Mouse (Mus musculus) stomach, embryonic 15.5 days (tissue): ENCODE data around the gene Higd1c. TPM values are rescaled to one million over a fixed set of nuclear protein-coding genes. Genes with fewer than 3 reads are reported as not detected.
"Not testable (repeated sequence)": the region's sequence is repeated elsewhere in the genome, so short reads cannot be mapped to it uniquely, and the experiment has no call there.

Experiments used
- ATAC-seq: fragments of 200-750 bp; cut with Nextera tagmentation; 2 replicates; pipeline ENCODE4 v1.8.0; 2017; ENCODE audit warnings: low read depth, moderate number of reproducible peaks, moderate TSS enrichment; ENCODE audit not compliant: insufficient read depth, low FRiP score
- H3K27ac ChIP-seq: fragments of 300-500 bp; sonication (generic); 2 replicates; pipeline ENCODE4 v1.5.1; 2015; ENCODE audit warnings: mild to moderate bottlenecking, inconsistent platforms
- H3K27me3 ChIP-seq: fragments of 300-500 bp; sonication (generic); replicated peaks from 2 replicates; pipeline ENCODE4 v1.6.1; 2015; ENCODE audit warnings: inconsistent platforms
- H3K36me3 ChIP-seq: fragments of 300-500 bp; sonication (generic); 2 replicates; pipeline ENCODE4 v1.6.1; 2015; ENCODE audit warnings: inconsistent platforms
- H3K4me1 ChIP-seq: fragments of 300-500 bp; sonication (generic); 2 replicates; pipeline ENCODE4 v1.6.1; 2015; ENCODE audit warnings: inconsistent platforms
- H3K4me2 ChIP-seq: fragments of 300-500 bp; sonication (generic); 2 replicates; pipeline ENCODE4 v1.6.1; 2015; ENCODE audit warnings: mild to moderate bottlenecking, inconsistent platforms
- H3K4me3 ChIP-seq: fragments of 300-500 bp; sonication (generic); replicated peaks from 2 replicates; pipeline ENCODE4 v1.5.1; 2015; ENCODE audit warnings: inconsistent platforms
- H3K9ac ChIP-seq: fragments of 300-500 bp; sonication (generic); 2 replicates; pipeline ENCODE4 v1.6.1; 2015; ENCODE audit warnings: inconsistent platforms
- H3K9me3 ChIP-seq: fragments of 300-500 bp; sonication (generic); 2 replicates; pipeline ENCODE4 v1.6.1; 2016; ENCODE audit warnings: inconsistent platforms
- WGBS: fragments of 180-500 bp; shearing (Covaris S2); methylation state at CpG from one replicate; pipeline ENCODE4 v1.1.7; 2015; 5-methylcytosine and 5-hydroxymethylcytosine counted together
- polyA plus RNA-seq: library from polyadenylated mRNA; unstranded; fragments of >200 nt; fragmentation: Nextera tagmentation; extraction: Ambion mirVana; gene quantifications from 2 replicates; pipeline ENCODE4 v1.2.1, GENCODE M21; 2015

The Higd1c gene
- polyA plus RNA-seq, 1 experiment from 2014 or later: not detected

- Histone ChIP-seq H3K9ac (no peak overlapping the region), H3K9me3 (no peaks in the 10 kb centered on the region), H3K4me1 (peaks cover 24% of the 10 kb centered on the region), H3K4me3 (no peak overlapping the region), H3K36me3 (no peaks in the 10 kb centered on the region), H3K4me2 (no peak overlapping the region), H3K27me3 (no peaks in the 10 kb centered on the region), H3K27ac (no peak overlapping the region)
- no peak for ATAC-seq
- 70% methylated on average over 9 of the region's 9 CpGs for WGBS
These were observed 53.6 kb downstream of the Higd1c start for GRCm38 (mm10) chr15:100417854-100418450.

DNA sequence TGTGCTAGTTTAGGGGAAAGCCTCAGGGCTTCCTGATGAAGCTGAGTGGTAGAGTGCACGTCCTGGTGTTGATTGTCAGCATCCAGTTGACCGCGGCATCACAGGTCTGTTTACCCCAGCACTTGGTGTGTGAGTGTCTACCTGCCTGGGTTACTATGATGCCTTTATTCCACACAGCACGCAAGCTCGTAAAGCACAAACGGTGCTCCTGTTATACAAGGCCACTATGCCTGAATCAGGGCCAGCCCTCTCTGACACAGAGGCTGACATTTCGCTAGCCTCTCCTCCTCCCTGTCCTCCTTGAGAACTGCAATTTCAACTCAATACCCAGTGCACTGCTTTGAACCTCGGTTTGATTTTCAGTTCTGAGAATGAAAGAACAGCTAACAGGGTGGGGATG is 55.0 kb downstream of the Higd1c start:
- H3K27ac ChIP-seq: 0 out of 2 replicates have a peak overlapping the region, but pooled peaks have one; percentile 41
- no peak for ATAC-seq
- H3K27me3 ChIP-seq: 0 out of 2 replicates have a peak, but pooled peaks cover under 1% of the 10 kb centered on the region
- H3K4me1 ChIP-seq: peaks cover 29% of the 10 kb centered on the region
- H3K9me3 ChIP-seq: no peaks in the 10 kb centered on the region
- no peak overlapping the region for H3K4me3 ChIP-seq
- no peak overlapping the region; the same call in 1 of the 2 replicates for H3K4me2 ChIP-seq
- no peak overlapping the region for H3K9ac ChIP-seq
- 71% methylated on average over 8 of the region's 8 CpGs for WGBS
- no peaks in the 10 kb centered on the region for H3K36me3 ChIP-seq

GRCm38 (mm10) chr15:100419901-100420745 is 55.8 kb downstream of the Higd1c start:
- H3K27ac ChIP-seq: 0 out of 2 replicates have a peak overlapping the region, but pooled peaks have one; percentile 41
- no peak overlapping the region for H3K4me3 ChIP-seq
- no peak overlapping the region for H3K9ac ChIP-seq
- H3K4me2 ChIP-seq: no peak overlapping the region
- peak; percentile 45; the same call in 1 of the 2 replicates for ATAC-seq
- H3K9me3 ChIP-seq: no peaks in the 10 kb centered on the region
- H3K36me3 ChIP-seq: no peaks in the 10 kb centered on the region
- peaks cover 32% of the 10 kb centered on the region for H3K4me1 ChIP-seq
- 0 out of 2 replicates have a peak, but pooled peaks cover 4% of the 10 kb centered on the region for H3K27me3 ChIP-seq
- 56% methylated on average over 9 of the region's 9 CpGs for WGBS

DNA sequence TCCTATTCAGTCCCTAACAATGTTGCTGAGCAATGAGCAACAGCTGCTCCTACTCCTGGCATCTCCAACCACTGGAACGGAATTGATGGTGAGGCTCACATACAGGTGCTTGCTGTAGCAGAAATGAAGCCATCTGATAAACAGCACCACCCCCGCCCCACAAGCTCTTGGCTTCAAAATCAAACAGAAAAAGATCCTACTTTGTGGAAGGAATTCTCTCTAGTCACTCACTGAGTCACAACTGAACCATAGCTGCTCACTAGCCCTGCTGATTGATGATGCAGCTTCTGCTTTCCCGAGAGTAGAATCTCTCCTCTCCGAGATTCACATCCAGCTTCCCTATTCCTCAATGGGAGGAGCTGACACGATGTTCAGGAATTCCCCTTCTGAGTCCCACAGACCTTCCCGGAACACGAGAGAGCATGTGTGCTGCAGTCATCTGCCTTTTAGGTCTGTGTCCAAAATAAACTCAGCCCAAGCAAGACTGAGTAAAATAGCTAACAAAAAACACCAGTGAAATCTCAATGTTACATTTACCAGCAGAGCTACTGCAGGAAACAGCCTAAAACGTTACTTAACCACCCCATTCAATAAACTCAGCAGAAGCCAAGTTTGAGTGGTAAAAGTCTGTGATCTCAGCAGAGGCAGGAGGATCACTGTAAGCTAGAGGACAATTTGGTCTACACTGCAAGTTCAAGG is 56.9 kb downstream of the Higd1c start:
- no peak overlapping the region for H3K27ac ChIP-seq
- peak overlapping the region; percentile 92 for H3K4me3 ChIP-seq
- H3K9me3 ChIP-seq: no peaks in the 10 kb centered on the region
- WGBS: 25% methylated on average over 8 of the region's 8 CpGs
- no peaks in the 10 kb centered on the region for H3K36me3 ChIP-seq
- peaks cover 32% of the 10 kb centered on the region for H3K4me1 ChIP-seq
- 0 out of 2 replicates have a peak, but pooled peaks cover 4% of the 10 kb centered on the region for H3K27me3 ChIP-seq
- H3K9ac ChIP-seq: 0 out of 2 replicates have a peak overlapping the region, but pooled peaks have one; percentile 81
- H3K4me2 ChIP-seq: peak overlapping the region; percentile 99
- no peak for ATAC-seq

DNA sequence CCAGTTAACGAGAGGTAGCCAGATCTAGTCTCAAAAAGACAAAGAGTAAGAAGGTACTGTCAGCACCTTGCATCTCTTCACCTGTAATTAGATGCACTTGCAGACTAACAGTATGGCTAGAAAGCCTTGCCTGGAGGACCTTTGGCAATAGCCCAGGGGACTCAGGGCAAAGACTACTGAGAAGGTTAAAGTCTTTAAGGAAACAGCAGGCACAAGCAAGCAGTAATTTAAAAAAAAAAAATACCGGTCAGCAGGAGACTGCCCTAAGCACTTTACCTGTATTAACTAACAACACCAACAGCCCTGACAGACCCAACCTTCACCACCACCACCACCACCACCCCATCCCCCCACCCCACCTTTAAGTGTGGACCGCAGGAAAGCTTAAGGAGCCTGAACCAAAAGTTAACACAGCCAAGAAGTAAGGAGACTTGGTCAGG is 57.4 kb downstream of the Higd1c start, which contains the start of gene Gm5475:
TSS of gene Gm5475 (plus strand) at position 390 of the 440 bp plus-strand sequence.
- H3K36me3 ChIP-seq, ATAC-seq, H3K9me3 ChIP-seq, H3K27me3 ChIP-seq: not testable (repeated sequence)
- Histone ChIP-seq H3K9ac (peak within 1 kb of the TSS; percentile 81), H3K4me1 (peaks cover 32% of the 10 kb centered on the region), H3K4me2 (peak within 1 kb of the TSS; percentile 99), H3K4me3 (peak within 1 kb of the TSS; percentile 92), H3K27ac (peak within 1 kb of the TSS; percentile 21)
- 27% methylated on average over 3 of the region's 3 CpGs for WGBS

DNA sequence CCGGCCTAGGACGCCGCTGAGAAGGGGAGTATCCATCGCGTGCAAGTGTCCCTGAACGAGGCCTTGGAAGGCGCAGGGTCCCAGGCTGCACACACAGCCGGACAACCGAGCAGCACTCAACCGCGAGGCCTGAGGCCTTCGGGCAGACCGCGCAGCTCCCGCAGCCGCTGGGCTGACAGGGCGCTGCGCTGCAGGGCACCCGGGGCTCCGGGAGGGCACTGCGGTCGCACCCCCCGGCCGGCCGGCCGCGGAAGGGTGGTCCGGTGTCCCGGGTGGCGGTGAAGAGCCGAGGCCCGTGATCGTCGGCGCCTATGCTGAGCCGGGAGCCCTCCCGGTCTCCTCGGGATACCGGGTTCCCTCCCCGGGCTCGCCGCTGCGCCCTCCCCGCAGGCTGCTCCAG is 58.1 kb downstream of the Higd1c start:
- Histone ChIP-seq H3K36me3 (no peaks in the 10 kb centered on the region), H3K27me3 (0 out of 2 replicates have a peak, but pooled peaks cover 4% of the 10 kb centered on the region), H3K4me2 (peak overlapping the region; percentile 99), H3K9me3 (no peaks in the 10 kb centered on the region), H3K9ac (peak overlapping the region; percentile 81), H3K4me1 (peaks cover 32% of the 10 kb centered on the region), H3K4me3 (peak overlapping the region; percentile 92), H3K27ac (peak overlapping the region; percentile 21)
- under 1% methylated on average over 41 of the region's 44 CpGs for WGBS
- peak; percentile 38; the same call in 1 of the 2 replicates for ATAC-seq

GRCm38 (mm10) chr15:100422899-100423860 is 58.8 kb downstream of the Higd1c start:
- Histone ChIP-seq H3K4me1 (peaks cover 32% of the 10 kb centered on the region), H3K9me3 (no peaks in the 10 kb centered on the region), H3K9ac (peak overlapping the region; percentile 81), H3K36me3 (no peaks in the 10 kb centered on the region), H3K27ac (peak overlapping the region; percentile 21; the same call in 1 of the 2 replicates), H3K4me3 (peak overlapping the region; percentile 92), H3K27me3 (0 out of 2 replicates have a peak, but pooled peaks cover 4% of the 10 kb centered on the region), H3K4me2 (peak overlapping the region; percentile 99)
- peak; percentile 95 for ATAC-seq
- WGBS: under 1% methylated on average over 65 of the region's 65 CpGs

GRCm38 (mm10) chr15:100423916-100424315 is 59.6 kb downstream of the Higd1c start:
- no peak for ATAC-seq
- peak overlapping the region; percentile 99 for H3K4me2 ChIP-seq
- peaks cover 32% of the 10 kb centered on the region for H3K4me1 ChIP-seq
- 3% methylated on average over 14 of the region's 14 CpGs for WGBS
- H3K9me3 ChIP-seq: no peaks in the 10 kb centered on the region
- no peaks in the 10 kb centered on the region for H3K36me3 ChIP-seq
- H3K9ac ChIP-seq: peak overlapping the region; percentile 29
- H3K4me3 ChIP-seq: peak overlapping the region; percentile 92
- H3K27ac ChIP-seq: peak overlapping the region; percentile 67; the same call in 1 of the 2 replicates
- H3K27me3 ChIP-seq: 0 out of 2 replicates have a peak, but pooled peaks cover 4% of the 10 kb centered on the region

GRCm38 (mm10) chr15:100424396-100425122 is 60.2 kb downstream of the Higd1c start, which contains the start of gene Slc11a2:
Slc11a2 (minus strand) TSS chr15:100425072.
- Histone ChIP-seq H3K4me2 (peak within 1 kb of the TSS; percentile 99), H3K4me3 (peak within 1 kb of the TSS; percentile 92), H3K4me1 (peaks cover 29% of the 10 kb centered on the region), H3K9me3 (no peaks in the 10 kb centered on the region), H3K9ac (peak within 1 kb of the TSS; percentile 29; the same call in 1 of the 2 replicates), H3K27me3 (0 out of 2 replicates have a peak, but pooled peaks cover 4% of the 10 kb centered on the region), H3K36me3 (no peaks in the 10 kb centered on the region), H3K27ac (peak within 1 kb of the TSS; percentile 67; the same call in 1 of the 2 replicates)
- WGBS: 18% methylated on average over 17 of the region's 17 CpGs
- ATAC-seq: no peak
